Mouse (Mus musculus): ENCODE measurements around the gene Zfp300.

Gene Zfp300

GRCm38 (mm10) chrX:21088983-21089866 lies at the start of gene Zfp300:
Gene Zfp300 (minus strand): TSS chrX:21089527.
- DNase-seq (ENCODE audit: low spot score), result peak; percentile 71

DNA sequence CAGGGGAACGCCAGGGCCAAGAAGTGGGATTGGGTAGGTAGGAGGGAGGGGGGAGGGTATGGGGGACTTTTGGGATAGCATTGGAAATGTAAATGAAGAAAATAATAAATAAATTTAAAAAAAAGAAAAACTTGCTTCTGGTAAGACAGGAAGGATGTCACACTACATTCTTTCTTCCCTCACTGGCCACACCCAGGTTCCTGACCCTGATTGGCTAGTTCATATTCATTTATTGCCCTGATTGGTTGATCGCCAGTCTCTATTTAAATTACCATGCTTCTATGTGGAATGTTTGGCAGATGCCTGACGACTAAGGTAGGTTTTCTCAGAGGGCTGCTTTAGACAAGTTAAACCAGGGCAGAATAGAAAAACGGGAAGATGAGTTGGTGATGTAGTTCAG lies 26.2 kb upstream of the Zfp300 start, which contains the start of gene Ssxa1:
TSS of gene Ssxa1 (plus strand) at position 301 of the 400 bp plus-strand sequence.
- no peak for DNase-seq (ENCODE audit: low spot score)

DNA sequence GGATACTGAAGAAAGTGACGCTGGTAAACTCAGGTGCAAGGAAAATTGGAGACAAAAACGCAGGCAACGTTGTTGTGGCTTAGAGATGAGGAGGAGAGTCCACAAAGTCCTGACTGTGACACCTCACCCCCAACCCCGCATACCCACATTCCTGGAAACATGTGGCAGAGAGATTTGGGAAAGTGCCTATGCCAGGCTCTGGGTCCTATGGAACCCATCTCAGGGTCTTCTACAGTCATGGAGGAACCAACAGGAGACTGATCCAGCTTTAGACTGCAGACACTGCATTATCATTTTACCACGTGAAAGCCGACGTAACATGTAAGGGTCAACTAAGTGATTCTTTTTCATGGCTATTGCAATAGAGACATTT lies 526 bp upstream of the Zfp300 start:
- DNase-seq (ENCODE audit: low spot score), result no peak

DNA sequence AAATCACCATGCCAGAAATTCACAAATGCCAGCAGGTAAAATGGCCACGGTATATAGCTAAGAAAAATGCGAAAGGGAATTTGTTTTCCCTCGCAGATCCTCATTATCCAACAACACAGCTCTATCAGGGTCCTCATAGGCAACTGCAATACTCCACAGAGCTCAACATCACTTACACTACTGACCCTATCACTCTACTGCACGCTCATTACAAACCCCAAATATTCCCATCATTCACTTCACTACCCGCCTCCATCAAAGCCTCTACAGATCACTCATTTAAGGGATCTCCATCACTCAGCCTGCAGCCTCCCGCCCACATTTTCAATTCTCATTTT lies 713 bp downstream of the Zfp300 start:
- DNase-seq (ENCODE audit: low spot score), result no peak

DNA sequence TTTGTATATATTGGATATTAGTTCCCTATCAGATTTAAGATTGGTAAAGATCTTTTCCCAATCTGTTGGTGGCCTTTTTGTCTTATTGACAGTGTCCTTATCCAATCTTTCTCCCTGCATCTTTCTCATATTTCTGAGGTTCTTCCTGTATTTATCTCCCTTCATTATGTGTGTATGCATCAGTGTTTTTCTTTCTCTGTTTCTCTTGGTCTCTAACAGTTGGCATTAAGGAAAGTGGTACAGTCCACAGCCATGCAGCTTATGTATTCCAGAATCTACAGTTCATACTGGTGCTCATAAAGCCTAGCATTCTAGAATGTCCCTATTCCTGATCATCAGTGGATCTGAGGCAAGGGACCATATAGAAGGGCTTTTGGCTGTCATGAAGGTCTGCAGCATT lies 21.2 kb downstream of the Zfp300 start, which contains the start of gene Spaca5:
TSS of gene Spaca5 (plus strand) at position 301 of the 400 bp plus-strand sequence.
- no peak for DNase-seq (ENCODE audit: low spot score)

DNA sequence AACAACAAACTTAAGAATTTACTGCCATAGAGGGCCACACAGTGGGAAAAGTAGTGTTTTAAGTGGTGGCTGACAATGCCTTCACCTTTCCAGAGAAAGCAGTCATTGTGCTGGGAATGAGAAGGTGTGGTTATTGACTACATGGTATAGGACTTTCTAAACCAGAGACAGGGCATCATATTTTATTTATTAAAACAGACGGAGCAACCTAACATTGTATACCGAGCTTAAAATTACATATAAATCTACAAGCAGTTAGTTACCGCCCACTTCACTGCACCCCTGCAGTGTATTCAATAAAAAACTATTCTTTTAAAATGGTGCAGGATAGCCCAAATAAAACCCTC lies 26.8 kb downstream of the Zfp300 start:
- DNase-seq (ENCODE audit: low spot score), result no peak

- DNase-seq (ENCODE audit: low spot score), result peak; percentile 78
These were observed 27.3 kb downstream of the Zfp300 start, which contains the start of gene Zfp182 for GRCm38 (mm10) chrX:21061866-21062543. Gene Zfp182 (minus strand): TSS chrX:21062316.

DNA sequence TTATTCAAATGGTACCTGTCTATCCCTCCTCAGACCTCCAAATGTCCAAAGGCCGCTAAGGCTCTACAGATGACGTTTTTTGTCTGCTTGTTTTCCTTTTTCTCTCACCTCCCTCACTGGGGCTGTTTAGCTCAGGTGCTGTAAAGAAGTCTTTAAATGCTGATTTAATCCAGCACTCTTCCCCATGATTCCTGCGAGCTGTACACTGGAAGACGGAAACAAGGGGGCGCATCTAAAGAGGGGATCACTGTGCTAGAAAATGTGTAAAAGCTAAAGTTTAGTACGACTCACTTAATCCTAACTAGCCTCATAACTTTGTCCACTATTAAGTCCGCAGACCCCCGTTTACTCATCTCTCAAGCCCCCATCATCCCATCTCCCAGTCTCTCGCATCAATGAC lies 27.9 kb downstream of the Zfp300 start:
- DNase-seq (ENCODE audit: low spot score), result no peak

Data from T-cell, adult 2 months (primary cell).